Mouse (Mus musculus): ENCODE results near the gene Vmn2r32. TPM values are rescaled to one million over a fixed set of nuclear protein-coding genes. Genes with fewer than 3 reads are reported as not detected.

Vmn2r32 gene
- not detected for polyA plus RNA-seq (2015; fragmentation: Illumina TruSeq; extraction: RNeasy Lipid Tissue Mini Kit (QIAGEN cat#74804); ENCODE audit: insufficient read depth, low replicate concordance)

DNA sequence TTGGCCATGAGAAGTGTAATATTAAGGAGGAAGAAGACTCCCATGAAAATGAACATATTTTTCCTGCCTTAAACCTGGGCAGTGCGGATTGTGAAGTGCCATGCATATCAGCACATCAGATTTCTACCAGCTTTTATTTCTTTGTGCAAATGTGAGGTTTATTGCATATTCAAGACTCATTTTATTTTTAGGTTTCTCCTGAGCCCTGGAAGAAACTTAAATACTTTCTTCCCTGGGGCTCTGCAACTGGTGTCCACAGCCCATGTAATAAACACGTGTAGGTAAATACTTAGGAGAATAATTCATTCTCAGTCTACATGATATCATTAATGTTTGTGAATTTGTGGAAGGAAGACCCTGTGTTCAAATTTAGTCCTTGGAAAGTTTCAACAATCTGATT is at the start of gene Vmn2r32:
Gene Vmn2r32, minus strand, starts transcription at position 101 of the 400 bp plus-strand sequence.

Other genes starting within 250 kb of the Vmn2r32 start
- gene Vmn2r29, start 232.7 kb downstream of the Vmn2r32 start, polyA plus RNA-seq (2015; fragmentation: Illumina TruSeq; extraction: RNeasy Lipid Tissue Mini Kit (QIAGEN cat#74804); ENCODE audit: insufficient read depth, low replicate concordance) = 1.2 TPM
- gene Gm45844, start 201.7 kb downstream of the Vmn2r32 start, polyA plus RNA-seq (2015; fragmentation: Illumina TruSeq; extraction: RNeasy Lipid Tissue Mini Kit (QIAGEN cat#74804); ENCODE audit: insufficient read depth, low replicate concordance) = 2.4 TPM
- gene Clcn4, start 179.2 kb downstream of the Vmn2r32 start, polyA plus RNA-seq (2015; fragmentation: Illumina TruSeq; extraction: RNeasy Lipid Tissue Mini Kit (QIAGEN cat#74804); ENCODE audit: insufficient read depth, low replicate concordance) = 56.7 TPM
- not detected for gene Vmn2r30, start 142.4 kb downstream of the Vmn2r32 start, polyA plus RNA-seq (2015; fragmentation: Illumina TruSeq; extraction: RNeasy Lipid Tissue Mini Kit (QIAGEN cat#74804); ENCODE audit: insufficient read depth, low replicate concordance)
- not detected for gene Gm45783, start 105.4 kb downstream of the Vmn2r32 start, polyA plus RNA-seq (2015; fragmentation: Illumina TruSeq; extraction: RNeasy Lipid Tissue Mini Kit (QIAGEN cat#74804); ENCODE audit: insufficient read depth, low replicate concordance)
- not detected for gene Vmn2r31, start 80.3 kb downstream of the Vmn2r32 start, polyA plus RNA-seq (2015; fragmentation: Illumina TruSeq; extraction: RNeasy Lipid Tissue Mini Kit (QIAGEN cat#74804); ENCODE audit: insufficient read depth, low replicate concordance)
- gene Vmn2r33, start 86.8 kb upstream of the Vmn2r32 start, polyA plus RNA-seq (2015; fragmentation: Illumina TruSeq; extraction: RNeasy Lipid Tissue Mini Kit (QIAGEN cat#74804); ENCODE audit: insufficient read depth, low replicate concordance) = not detected
- gene Vmn2r34, start 209.5 kb upstream of the Vmn2r32 start, polyA plus RNA-seq (2015; fragmentation: Illumina TruSeq; extraction: RNeasy Lipid Tissue Mini Kit (QIAGEN cat#74804); ENCODE audit: insufficient read depth, low replicate concordance) = not detected

All from spleen, adult 10 weeks (tissue).